Mouse (Mus musculus) cerebellum, adult 11-12 months (tissue): ENCODE measurements at regions not wholly inside any gene's neighbourhood (a gene's known extent, or its start where the extent isn't known, plus 50 kb on each side); places are given as distances from the start of the nearest gene placed in this dataset.

ENCODE experiments used
- DNase-seq: peaks from one replicate; pipeline ENCODE4 v3.0.0; 2022

GRCm38 (mm10) chr2:138824873-138825272 lies 568.5 kb downstream of the Btbd3 start:
- peak; percentile 11 for DNase-seq

- DNase-seq, result no peak
Measured at GRCm38 (mm10) chr2:138827813-138828570, 571.6 kb downstream of the Btbd3 start.

- DNase-seq, result no peak
Measured at GRCm38 (mm10) chr2:138838846-138839245, 582.5 kb downstream of the Btbd3 start.

- DNase-seq, result no peak
Measured at GRCm38 (mm10) chr2:138859121-138859520, 602.8 kb downstream of the Btbd3 start.

- no peak for DNase-seq
Measured at GRCm38 (mm10) chr2:138896563-138896962, 597.1 kb upstream of the Sptlc3 start.

- no peak for DNase-seq
Measured at GRCm38 (mm10) chr2:138897101-138897500, 596.6 kb upstream of the Sptlc3 start.

GRCm38 (mm10) chr2:138937165-138937564 lies 556.5 kb upstream of the Sptlc3 start:
- no peak for DNase-seq

GRCm38 (mm10) chr2:138939367-138939766 lies 554.3 kb upstream of the Sptlc3 start:
- DNase-seq, result no peak

GRCm38 (mm10) chr2:138966110-138966790 lies 527.5 kb upstream of the Sptlc3 start:
- DNase-seq, result no peak

GRCm38 (mm10) chr2:138974548-138974947 lies 519.2 kb upstream of the Sptlc3 start:
- DNase-seq, result no peak

- DNase-seq, result peak; percentile 56
Measured at GRCm38 (mm10) chr2:138990031-138990430, 503.7 kb upstream of the Sptlc3 start.

GRCm38 (mm10) chr2:139032105-139032812 lies 461.5 kb upstream of the Sptlc3 start:
- DNase-seq, result no peak

GRCm38 (mm10) chr2:139034800-139035199 lies 458.9 kb upstream of the Sptlc3 start:
- DNase-seq, result no peak

GRCm38 (mm10) chr2:139041671-139042273 lies 451.9 kb upstream of the Sptlc3 start:
- DNase-seq, result no peak

GRCm38 (mm10) chr2:139044684-139045083 lies 449.0 kb upstream of the Sptlc3 start:
- DNase-seq, result no peak

GRCm38 (mm10) chr2:139055249-139055648 lies 438.5 kb upstream of the Sptlc3 start:
- DNase-seq, result no peak

GRCm38 (mm10) chr2:139069276-139069961 lies 424.3 kb upstream of the Sptlc3 start:
- no peak for DNase-seq

- DNase-seq, result no peak
Measured at GRCm38 (mm10) chr2:139071690-139072089, 422.0 kb upstream of the Sptlc3 start.

GRCm38 (mm10) chr2:139093487-139094066 lies 400.1 kb upstream of the Sptlc3 start:
- no peak for DNase-seq

- DNase-seq, result no peak
Measured at GRCm38 (mm10) chr2:139111669-139112068, 382.0 kb upstream of the Sptlc3 start.

- no peak for DNase-seq
Measured at GRCm38 (mm10) chr2:139114523-139114922, 379.2 kb upstream of the Sptlc3 start.

GRCm38 (mm10) chr2:139120905-139121304 lies 372.8 kb upstream of the Sptlc3 start:
- DNase-seq, result no peak
